Mouse (Mus musculus) midbrain, embryonic 16.5 days (tissue): ENCODE measurements around the gene Arhgap19. TPM values are rescaled to one million over a fixed set of nuclear protein-coding genes. Genes with fewer than 3 reads are reported as not detected.
"Not testable (repeated sequence)": the region's sequence is repeated elsewhere in the genome, so short reads cannot be mapped to it uniquely, and the experiment has no call there.

Experiments used
- ATAC-seq: fragments of 200-750 bp; cut with Nextera tagmentation; 2 replicates; pipeline ENCODE4 v1.8.0; 2017; ENCODE audit warnings: moderate TSS enrichment
- H3K27ac ChIP-seq: fragments of 300-500 bp; sonication (generic); 2 replicates; pipeline ENCODE4 v1.5.1; 2014; ENCODE audit warnings: mild to moderate bottlenecking, low read length, mixed read lengths
- H3K27me3 ChIP-seq: fragments of 300-500 bp; sonication (generic); 2 replicates; pipeline ENCODE4 v1.6.1; 2014; ENCODE audit warnings: low read depth, low read length, mixed read lengths; ENCODE audit not compliant: control insufficient read depth, insufficient read depth
- H3K36me3 ChIP-seq: fragments of 300-500 bp; sonication (generic); 2 replicates; pipeline ENCODE4 v1.6.1; 2014; ENCODE audit warnings: mild to moderate bottlenecking, low read length, moderate library complexity, mixed read lengths; ENCODE audit not compliant: control insufficient read depth, insufficient read depth
- H3K4me1 ChIP-seq: fragments of 300-500 bp; sonication (generic); 2 replicates; pipeline ENCODE4 v1.6.1; 2014; ENCODE audit warnings: mild to moderate bottlenecking, low read length, mixed read lengths; ENCODE audit not compliant: control insufficient read depth, insufficient read depth
- H3K4me2 ChIP-seq: fragments of 300-500 bp; sonication (generic); 2 replicates; pipeline ENCODE4 v1.6.1; 2014; ENCODE audit warnings: mild to moderate bottlenecking, low read length, mixed read lengths
- H3K4me3 ChIP-seq: fragments of 300-500 bp; sonication (generic); 2 replicates; pipeline ENCODE4 v1.5.1; 2014; ENCODE audit warnings: low read depth, mild to moderate bottlenecking, low read length, moderate library complexity, mixed read lengths
- H3K9ac ChIP-seq: fragments of 300-500 bp; sonication (generic); 2 replicates; pipeline ENCODE4 v1.6.1; 2014; ENCODE audit warnings: low read depth, low read length, mixed read lengths
- H3K9me3 ChIP-seq: fragments of 300-500 bp; sonication (generic); replicated peaks from 2 replicates; pipeline ENCODE4 v1.6.1; 2014; ENCODE audit warnings: mild to moderate bottlenecking, low read length, mixed read lengths; ENCODE audit not compliant: control insufficient read depth, poor library complexity, severe bottlenecking
- WGBS: fragments of 180-500 bp; shearing (Covaris S2); extraction: QIAGEN DNeasy Blood & Tissue Kit; methylation state at CpG from one replicate; pipeline ENCODE4 v1.1.7; 2014; 5-methylcytosine and 5-hydroxymethylcytosine counted together
- polyA plus RNA-seq: library from polyadenylated mRNA; unstranded; fragments of >200 nt; fragmentation: Nextera tagmentation; extraction: Ambion mirVana; gene quantifications from 2 replicates; pipeline ENCODE4 v1.2.1, GENCODE M21; 2015

Arhgap19 gene
- polyA plus RNA-seq: 4.3 TPM in 2 replicates

GRCm38 (mm10) chr19:41801742-41802369 is at the start of gene Arhgap19:
Gene Arhgap19 (minus strand): TSS chr19:41802047.
- H3K36me3 ChIP-seq: no peaks in the 10 kb centered on the region
- H3K27me3 ChIP-seq: no peaks in the 10 kb centered on the region
- ATAC-seq: peak; percentile 100
- H3K9me3 ChIP-seq: no peaks in the 10 kb centered on the region
- peaks cover 12% of the 10 kb centered on the region for H3K4me1 ChIP-seq
- peak within 1 kb of the TSS; percentile 64 for H3K27ac ChIP-seq
- peak within 1 kb of the TSS; percentile 70 for H3K9ac ChIP-seq
- under 1% methylated on average over 48 of the region's 48 CpGs for WGBS
- peak within 1 kb of the TSS; percentile 70 for H3K4me3 ChIP-seq
- H3K4me2 ChIP-seq: peak within 1 kb of the TSS; percentile 74

- WGBS: 16% methylated on average over 14 of the region's 14 CpGs
- Histone ChIP-seq H3K4me1 (peaks cover 26% of the 10 kb centered on the region), H3K9me3 (no peaks in the 10 kb centered on the region), H3K36me3 (no peaks in the 10 kb centered on the region), H3K27ac (peak overlapping the region; percentile 71), H3K27me3 (no peaks in the 10 kb centered on the region), H3K4me3 (no peak overlapping the region), H3K9ac (peak overlapping the region; percentile 1; the same call in 1 of the 2 replicates), H3K4me2 (peak overlapping the region; percentile 10; the same call in 1 of the 2 replicates)
- ATAC-seq: no peak
Observed at GRCm38 (mm10) chr19:41850719-41851543, 49.1 kb upstream of the Arhgap19 start.

GRCm38 (mm10) chr19:41850021-41850718 is 48.3 kb upstream of the Arhgap19 start:
- 11% methylated on average over 6 of the region's 6 CpGs for WGBS
- Histone ChIP-seq H3K4me3 (no peak overlapping the region), H3K4me1 (peaks cover 29% of the 10 kb centered on the region), H3K27ac (peak overlapping the region; percentile 71), H3K36me3 (no peaks in the 10 kb centered on the region), H3K9me3 (no peaks in the 10 kb centered on the region), H3K9ac (peak overlapping the region; percentile 1; the same call in 1 of the 2 replicates), H3K27me3 (no peaks in the 10 kb centered on the region), H3K4me2 (peak overlapping the region; percentile 10; the same call in 1 of the 2 replicates)
- ATAC-seq: no peak

- Histone ChIP-seq H3K4me1 (peaks cover 29% of the 10 kb centered on the region), H3K9ac (peak within 1 kb of the TSS; percentile 81), H3K9me3 (no peaks in the 10 kb centered on the region), H3K27me3 (no peaks in the 10 kb centered on the region), H3K4me2 (peak within 1 kb of the TSS; percentile 91), H3K27ac (peak within 1 kb of the TSS; percentile 95), H3K36me3 (no peaks in the 10 kb centered on the region), H3K4me3 (peak within 1 kb of the TSS; percentile 79)
- ATAC-seq: peak; percentile 96
- under 1% methylated on average over 72 of the region's 72 CpGs for WGBS
Observed at GRCm38 (mm10) chr19:41847992-41848851, 46.4 kb upstream of the Arhgap19 start, which contains the start of gene Frat2. Gene Frat2 (minus strand): TSS chr19:41848132.

- peak overlapping the region; percentile 91 for H3K4me2 ChIP-seq
- H3K27me3 ChIP-seq, H3K9me3 ChIP-seq, H3K36me3 ChIP-seq: not testable (repeated sequence)
- peak overlapping the region; percentile 95 for H3K27ac ChIP-seq
- H3K4me3 ChIP-seq: peak overlapping the region; percentile 79
- peak overlapping the region; percentile 81 for H3K9ac ChIP-seq
- H3K4me1 ChIP-seq: peaks cover 29% of the 10 kb centered on the region
- ATAC-seq: peak; percentile 78
- under 1% methylated on average over 45 of the region's 53 CpGs for WGBS
Observed at GRCm38 (mm10) chr19:41847614-41847991, 45.8 kb upstream of the Arhgap19 start.

- H3K4me2 ChIP-seq: peak overlapping the region; percentile 91
- peaks cover 29% of the 10 kb centered on the region for H3K4me1 ChIP-seq
- H3K27ac ChIP-seq: peak overlapping the region; percentile 95
- H3K9ac ChIP-seq: peak overlapping the region; percentile 81
- 1% methylated on average over 41 of the region's 64 CpGs for WGBS
- no peaks in the 10 kb centered on the region for H3K27me3 ChIP-seq
- peak; percentile 47 for ATAC-seq
- peak overlapping the region; percentile 79 for H3K4me3 ChIP-seq
- no peaks in the 10 kb centered on the region for H3K9me3 ChIP-seq
- no peaks in the 10 kb centered on the region for H3K36me3 ChIP-seq
Observed at GRCm38 (mm10) chr19:41847091-41847581, 45.3 kb upstream of the Arhgap19 start.

GRCm38 (mm10) chr19:41846366-41847090 is 44.7 kb upstream of the Arhgap19 start:
- H3K9me3 ChIP-seq: no peaks in the 10 kb centered on the region
- H3K4me2 ChIP-seq: peak overlapping the region; percentile 91
- peak overlapping the region; percentile 95; the same call in 1 of the 2 replicates for H3K27ac ChIP-seq
- 15% methylated on average over 21 of the region's 21 CpGs for WGBS
- peaks cover 29% of the 10 kb centered on the region for H3K4me1 ChIP-seq
- peak overlapping the region; percentile 79 for H3K4me3 ChIP-seq
- H3K27me3 ChIP-seq: no peaks in the 10 kb centered on the region
- H3K9ac ChIP-seq: peak overlapping the region; percentile 81
- no peak for ATAC-seq
- H3K36me3 ChIP-seq: no peaks in the 10 kb centered on the region
